Mouse (Mus musculus) right cerebral cortex, postnatal 14 days (tissue): ENCODE measurements at regions not wholly inside any gene's neighbourhood (a gene's known extent, or its start where the extent isn't known, plus 50 kb on each side); places are given as distances from the start of the nearest gene placed in this dataset.

Experiments used
- DNase-seq: peaks from one replicate; pipeline ENCODE4 v3.0.0; 2022

DNA sequence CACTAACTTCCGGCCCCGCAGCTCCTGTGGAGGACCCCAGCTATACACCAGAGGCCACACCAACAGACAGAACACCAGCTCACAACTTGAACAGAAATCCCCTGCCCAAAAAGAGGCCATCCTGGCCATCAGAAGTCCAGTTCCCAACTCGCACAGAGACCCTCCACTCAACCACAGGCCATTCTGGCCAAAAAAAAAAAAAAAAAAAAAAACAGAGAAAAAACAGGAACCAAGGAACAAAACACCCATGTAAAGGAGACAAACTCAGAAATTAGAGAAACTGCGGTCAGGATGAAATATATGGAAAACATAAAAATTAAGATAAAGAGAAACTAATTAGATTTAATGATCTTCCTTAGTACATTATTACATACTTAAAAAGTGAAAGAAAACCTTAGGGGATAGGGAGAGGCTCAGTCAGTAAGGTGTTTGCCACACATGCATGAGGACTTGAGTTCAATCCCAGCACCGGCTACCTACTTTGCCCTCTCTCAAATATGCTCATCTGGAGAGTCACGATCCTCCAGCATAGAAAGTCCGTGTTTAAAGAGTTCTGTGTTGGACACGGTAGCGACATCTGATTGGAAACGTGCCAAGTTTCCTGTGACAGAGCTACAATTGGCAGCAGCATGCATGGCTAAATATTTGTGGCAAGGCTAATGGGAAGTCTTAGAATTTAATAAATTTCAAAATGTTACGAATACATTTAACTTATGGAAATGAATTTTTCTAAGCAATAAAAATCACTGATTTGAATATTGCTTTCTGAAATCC, 51.9 kb upstream of the Pde7b start:
- no peak for DNase-seq

DNA sequence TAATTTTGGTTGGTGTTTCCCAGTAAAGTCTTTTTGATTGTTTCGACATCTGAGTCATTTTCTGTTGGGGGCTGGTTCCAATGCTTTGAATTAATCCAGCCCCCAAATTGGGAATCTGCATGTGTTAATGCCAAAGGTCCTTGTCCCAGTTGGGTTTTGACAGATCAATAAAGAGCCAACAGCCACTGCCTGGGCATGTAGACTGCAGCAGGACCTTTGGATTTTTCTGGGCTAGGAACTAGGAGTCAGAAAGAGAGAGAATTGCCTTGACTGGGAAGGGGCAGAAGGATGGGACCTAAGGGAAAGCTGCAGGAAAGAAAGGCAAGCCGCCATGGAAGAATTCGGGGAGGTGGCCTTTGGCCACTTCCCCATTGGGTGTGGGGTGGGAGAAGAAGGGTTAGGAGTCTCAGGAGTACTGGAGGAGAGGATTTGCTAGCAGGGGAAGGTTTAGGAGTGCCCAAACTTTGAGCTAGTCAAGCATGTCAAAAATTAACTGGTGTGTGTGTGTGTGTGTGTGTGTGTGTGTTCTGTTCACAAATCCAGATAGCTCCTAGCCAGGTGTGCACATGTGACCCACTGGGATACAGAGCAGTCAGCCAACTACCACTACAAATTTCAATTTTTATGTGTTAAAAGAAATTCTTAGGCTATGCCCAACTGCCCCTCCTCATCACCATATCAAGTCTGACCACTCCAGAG, 51.0 kb upstream of the Pde7b start:
- no peak for DNase-seq
